Mouse (Mus musculus) ES-Bruce4 (cell line): Measurements from ENCODE around the gene Fbxl19.

ENCODE experiments used
- CTCF ChIP-seq: IDR thresholded peaks from one replicate; pipeline ENCODE4 v1.8.1; 2011; ENCODE audit warnings: low read depth, low read length
- POLR2A ChIP-seq: IDR thresholded peaks from one replicate; pipeline ENCODE4 v1.8.1; 2011; ENCODE audit warnings: low read length; ENCODE audit not compliant: insufficient read depth

DNA sequence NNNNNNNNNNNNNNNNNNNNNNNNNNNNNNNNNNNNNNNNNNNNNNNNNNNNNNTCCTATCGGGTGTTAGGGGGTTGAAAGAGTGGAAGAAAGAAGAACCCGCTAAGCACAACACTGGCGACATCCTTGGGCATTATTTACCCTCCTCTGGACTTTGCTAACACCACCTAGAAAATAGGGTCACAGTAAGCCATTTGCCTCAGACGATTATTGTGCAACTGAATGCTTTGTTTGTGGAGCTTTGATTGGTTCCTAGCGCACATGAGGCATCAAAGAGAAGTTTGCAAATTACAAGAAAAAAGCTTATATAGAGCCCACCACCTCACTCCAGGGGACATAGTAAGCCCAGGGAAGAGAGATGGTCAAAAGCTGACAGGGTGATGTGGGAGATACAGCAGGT is 64.5 kb downstream of the Fbxl19 start:
- TF ChIP-seq POLR2A (no peak), CTCF (no peak)
